Mouse (Mus musculus) urinary bladder, adult 18-20 months (tissue): ENCODE measurements around the gene Hap1.
A peak's percentile ranks its signal among the peaks of the same experiment; 100 is the strongest.
"Not testable (repeated sequence)": the region's sequence is repeated elsewhere in the genome, so short reads cannot be mapped to it uniquely, and the experiment has no call there.

Experiments used
- DNase-seq, 2 experiments: peaks; one replicate each; pipeline ENCODE4 v3.0.0; 2022; ENCODE audit warnings: low spot score in 2 of 2, mixed read lengths in 2 of 2

Gene Hap1

DNA sequence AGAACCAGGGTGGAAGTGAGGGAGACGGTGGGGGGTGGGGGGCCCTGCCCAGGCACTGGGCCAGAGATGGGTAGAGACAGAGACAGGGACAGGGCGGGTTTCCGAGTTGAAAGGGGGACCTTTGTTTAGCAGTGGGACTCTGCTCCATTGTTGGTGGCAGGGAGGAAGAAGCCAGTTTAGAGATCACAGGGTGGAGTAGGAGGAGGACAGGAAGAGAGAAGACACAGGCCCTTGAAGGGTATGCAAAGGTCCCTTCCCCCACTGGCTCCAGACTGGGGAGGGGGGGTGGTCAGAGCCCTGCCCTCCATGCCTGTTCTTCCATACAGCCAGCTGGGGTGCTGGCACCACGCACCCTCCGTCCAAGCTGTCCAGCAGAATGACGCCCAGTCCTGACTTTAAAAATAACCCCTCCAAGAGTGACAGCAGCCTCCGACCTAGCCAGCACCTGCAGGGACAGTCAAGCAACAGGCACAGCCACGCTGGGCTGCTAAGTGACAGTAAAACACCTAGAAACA, 34.1 kb upstream of the Hap1 start:
- no peak for DNase-seq

GRCm38 (mm10) chr11:100388588-100388987, 32.7 kb upstream of the Hap1 start:
- no peak for DNase-seq

DNA sequence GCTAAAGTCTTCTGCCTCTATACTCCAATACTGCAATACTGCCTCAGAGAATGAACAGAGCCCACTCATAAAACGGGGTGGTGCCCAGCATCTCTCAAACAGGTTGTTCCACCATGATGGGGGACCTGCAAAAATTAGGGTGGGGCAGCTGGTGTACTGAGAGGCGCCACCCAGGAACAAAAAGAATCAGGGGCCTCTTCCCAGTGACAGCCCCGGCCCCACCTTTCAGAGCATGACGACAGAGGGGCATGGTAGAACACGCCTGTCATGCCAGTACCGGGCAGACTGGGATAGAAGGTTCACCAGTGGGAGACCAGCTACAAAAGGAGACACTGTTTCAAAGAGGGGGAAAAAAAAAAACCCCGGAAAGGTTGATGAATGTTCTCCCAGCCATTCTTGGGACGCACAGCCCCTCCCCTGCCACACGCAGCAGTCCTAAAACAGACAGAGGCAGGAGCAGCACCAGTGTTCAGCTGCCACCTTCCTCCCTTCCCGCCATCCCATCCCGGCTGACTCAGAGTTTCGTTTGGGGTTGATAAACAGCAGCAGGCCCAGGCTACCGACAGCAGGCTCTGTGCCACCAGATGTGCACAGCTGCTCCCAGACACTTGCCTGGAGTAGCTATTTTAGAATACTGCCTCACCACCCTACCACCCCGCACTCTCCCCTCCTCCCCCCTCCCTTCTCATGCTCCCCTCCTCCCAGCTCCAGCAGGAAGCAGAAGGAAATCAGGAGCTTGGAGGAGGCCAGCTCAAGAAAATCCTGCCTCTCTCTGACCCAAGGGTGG, 31.9 kb upstream of the Hap1 start:
- DNase-seq: peak in 1 of 2 experiments; percentile 68

DNA sequence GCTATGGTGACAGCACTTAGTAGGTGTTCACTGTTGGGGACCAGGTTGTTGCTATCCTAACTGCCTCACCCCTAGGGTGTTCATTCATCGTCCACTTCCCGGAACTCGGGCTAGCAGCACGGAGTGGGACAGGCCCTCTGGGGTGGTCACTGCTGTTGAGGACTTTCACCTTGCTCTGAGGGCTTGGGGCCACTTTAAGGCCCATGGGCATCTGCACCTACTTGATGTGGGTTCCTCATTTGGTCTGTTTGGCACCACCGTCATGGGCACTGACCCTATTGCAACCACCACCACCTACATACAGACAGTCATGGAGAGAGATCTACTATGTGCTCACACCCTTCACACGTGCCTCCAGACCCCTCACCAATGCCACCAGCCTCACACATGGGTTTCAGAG, 31.2 kb upstream of the Hap1 start:
- no peak for DNase-seq

GRCm38 (mm10) chr11:100386586-100386985, 30.7 kb upstream of the Hap1 start:
- DNase-seq: peak in 1 of 2 experiments; percentile 55

- DNase-seq: no peak
Observed at GRCm38 (mm10) chr11:100385016-100385415, 29.1 kb upstream of the Hap1 start.

GRCm38 (mm10) chr11:100382682-100383081, 26.8 kb upstream of the Hap1 start:
- no peak for DNase-seq

- DNase-seq: no peak
Observed at GRCm38 (mm10) chr11:100379311-100379710, 23.4 kb upstream of the Hap1 start.

GRCm38 (mm10) chr11:100378446-100378845, 22.5 kb upstream of the Hap1 start:
- DNase-seq: no peak

DNA sequence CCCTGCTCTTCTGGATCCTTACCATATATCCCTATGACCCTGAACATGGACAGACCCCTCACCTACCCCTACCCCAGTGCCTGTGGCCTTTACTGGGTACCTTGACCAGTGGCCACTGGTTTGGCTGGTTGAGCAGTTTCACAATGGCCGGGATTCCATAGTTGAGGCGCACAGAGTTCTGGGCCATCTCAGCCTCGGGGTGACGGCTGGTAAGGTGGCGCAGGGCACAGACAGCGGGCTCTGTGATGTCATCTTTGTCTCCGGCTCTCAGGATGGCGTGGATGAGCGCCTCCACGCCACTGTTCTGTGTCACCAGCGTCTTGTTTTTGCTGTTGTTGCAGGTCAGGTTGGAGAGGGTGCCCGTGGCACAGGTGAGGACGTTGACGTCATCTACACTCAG, 22.1 kb upstream of the Hap1 start:
- no peak for DNase-seq

GRCm38 (mm10) chr11:100376746-100377389, 20.9 kb upstream of the Hap1 start:
- no peak for DNase-seq

- no peak for DNase-seq
Observed at GRCm38 (mm10) chr11:100376005-100376404, 20.1 kb upstream of the Hap1 start.

DNA sequence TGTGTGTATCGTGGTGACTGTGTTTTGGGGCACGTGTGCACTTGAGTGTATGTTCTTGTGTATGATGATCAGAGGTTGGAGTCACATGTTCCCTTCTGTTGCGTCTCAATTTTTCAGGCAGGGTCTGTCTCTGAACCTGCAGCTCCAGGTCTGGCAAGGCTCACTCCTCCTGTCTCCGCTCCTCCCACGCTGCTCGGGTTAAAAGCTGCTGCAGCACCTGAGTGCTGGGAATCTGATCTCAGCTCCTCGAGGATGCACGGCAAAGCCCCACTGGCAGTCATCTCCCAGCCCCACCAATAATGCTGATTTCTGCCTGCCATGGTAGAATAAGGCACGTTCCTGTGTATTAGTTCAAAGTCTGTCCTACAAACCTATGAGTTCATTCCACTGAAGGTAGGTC, 19.2 kb upstream of the Hap1 start:
- DNase-seq: no peak

GRCm38 (mm10) chr11:100371981-100372558, 16.1 kb upstream of the Hap1 start:
- DNase-seq: no peak

- no peak for DNase-seq
Observed at GRCm38 (mm10) chr11:100369822-100370221, 13.9 kb upstream of the Hap1 start.

- no peak for DNase-seq
Observed at GRCm38 (mm10) chr11:100369145-100369544, 13.2 kb upstream of the Hap1 start.

DNA sequence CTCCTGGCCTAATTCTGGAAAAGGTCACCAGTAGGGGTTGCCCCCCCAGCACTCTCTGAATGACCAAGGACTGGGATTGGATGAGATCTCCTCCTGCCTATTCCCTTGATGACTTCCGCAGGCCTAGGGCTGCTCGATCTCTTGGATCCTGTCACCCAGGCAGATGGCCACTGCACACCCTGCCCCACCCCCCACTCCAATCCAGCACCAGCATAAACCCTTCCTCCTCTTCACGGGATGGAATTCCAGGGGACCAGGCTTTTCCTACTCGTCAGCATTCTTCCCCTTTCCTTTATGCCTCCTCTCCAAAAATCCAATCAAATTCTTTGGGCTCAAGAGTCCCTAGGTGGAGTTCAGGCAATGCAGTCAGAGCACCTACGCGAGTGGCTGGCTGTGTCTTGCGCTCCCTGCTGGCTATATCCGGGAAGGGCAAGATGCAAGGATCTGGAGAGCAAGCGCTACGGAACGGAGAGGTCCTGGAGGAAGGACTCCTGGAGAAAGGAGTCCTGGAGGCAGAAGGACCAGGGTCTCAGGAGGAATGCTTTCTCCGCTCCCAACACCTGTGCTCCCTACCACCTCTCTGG, 7.1 kb upstream of the Hap1 start:
- DNase-seq: peak; percentile 43 to 53

DNA sequence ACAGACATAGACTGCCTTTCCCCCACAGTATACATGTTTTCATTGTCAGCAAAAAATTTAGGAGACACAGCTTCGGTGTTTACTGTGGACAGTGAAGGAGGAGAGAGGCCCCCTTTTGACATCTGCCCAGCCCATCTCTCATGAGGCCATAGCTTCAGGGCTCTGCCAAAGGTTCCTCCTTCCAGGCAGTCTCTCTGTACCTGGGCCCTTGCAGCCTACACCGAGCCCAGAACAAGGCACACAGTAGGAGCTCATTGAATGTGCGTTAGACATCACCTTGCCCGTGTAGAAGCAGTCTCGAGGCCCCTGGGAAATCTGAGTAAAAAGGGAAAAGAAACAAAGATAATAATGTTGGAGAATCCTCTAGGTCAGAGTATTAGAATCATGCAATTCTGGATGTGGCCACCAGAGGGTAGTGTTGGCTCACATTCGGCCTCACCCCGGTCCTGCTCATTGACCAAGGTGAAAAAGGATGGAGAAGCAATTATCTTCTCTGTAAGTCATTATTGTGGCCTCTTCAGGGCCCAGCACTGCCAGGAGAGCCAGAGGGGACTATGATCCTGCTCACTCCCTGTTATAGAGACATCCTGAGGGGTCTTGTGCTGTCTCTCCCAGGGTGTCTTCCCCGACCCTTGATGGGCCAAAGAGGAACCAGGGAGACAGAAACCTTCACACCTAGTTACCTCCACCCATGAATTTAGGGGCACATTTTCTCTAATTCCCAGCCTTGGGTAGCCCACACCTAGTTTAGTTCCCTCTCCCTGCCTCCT, 6.5 kb upstream of the Hap1 start:
- peak; percentile 48 to 63 for DNase-seq

GRCm38 (mm10) chr11:100361059-100361458, 5.1 kb upstream of the Hap1 start:
- not testable (repeated sequence) for DNase-seq

- DNase-seq: no peak
Observed at GRCm38 (mm10) chr11:100360175-100360574, 4.2 kb upstream of the Hap1 start.

DNA sequence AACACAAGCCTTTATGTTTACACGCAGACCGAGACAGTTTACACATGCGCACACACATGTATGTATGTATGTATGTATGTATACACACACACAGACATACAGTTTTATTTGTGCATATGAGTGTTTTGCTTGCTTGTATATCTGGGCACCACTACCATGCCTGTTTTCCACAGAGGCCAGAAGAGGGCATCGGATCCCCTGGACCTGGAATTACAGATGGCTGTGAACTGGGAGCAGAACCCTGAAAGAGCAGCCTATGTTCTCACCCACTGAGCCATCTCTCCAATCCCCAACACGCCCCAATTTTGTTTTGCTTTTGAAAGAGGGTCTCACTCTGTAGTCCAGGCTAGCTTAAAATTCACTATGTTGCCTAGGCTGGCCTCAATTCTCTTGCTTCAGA, 1.5 kb upstream of the Hap1 start:
- no peak for DNase-seq

DNA sequence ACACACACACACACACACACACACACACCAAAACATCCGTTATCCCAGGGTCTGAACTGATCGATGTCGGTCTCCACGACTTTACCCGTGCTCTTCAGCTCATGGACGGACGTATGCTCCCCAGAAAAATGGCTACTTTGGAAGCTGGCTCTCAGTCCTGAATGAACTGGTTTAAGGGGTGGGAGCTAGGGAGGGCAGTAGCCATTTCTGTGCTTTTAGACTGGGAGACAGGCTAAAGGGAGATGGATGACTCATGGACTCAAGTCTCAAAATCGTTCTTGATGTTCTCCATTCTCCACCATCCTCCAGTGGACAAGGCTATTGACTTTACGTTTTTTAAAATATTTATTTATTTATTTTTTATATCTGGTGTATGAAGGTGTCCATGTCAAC, 887 bp upstream of the Hap1 start:
- no peak for DNase-seq
